Mouse (Mus musculus): Measurements from ENCODE around the gene U2surp. TPM values are rescaled to one million over a fixed set of nuclear protein-coding genes. Genes with fewer than 3 reads are reported as not detected.
"Not testable (repeated sequence)": the region's sequence is repeated elsewhere in the genome, so short reads cannot be mapped to it uniquely, and the experiment has no call there.

The U2surp gene
- polyA plus RNA-seq, 1 experiment from 2014 or later, result 97.5 TPM

GRCm38 (mm10) chr9:95522561-95522960 is 10.8 kb upstream of the U2surp start:
- no peaks in the 10 kb centered on the region for H3K36me3 ChIP-seq (ENCODE audit: control insufficient read depth, insufficient read depth)
- no peaks in the 10 kb centered on the region for H3K9me3 ChIP-seq (ENCODE audit: control insufficient read depth)
- no peak overlapping the region for H3K4me3 ChIP-seq (ENCODE audit: low read depth, low read length)
- TF ChIP-seq CTCF (IDR thresholded peaks at IDR 0.05; ENCODE audit: low read depth), result no peak
- WGBS, result 81% methylated on average over 2 of the region's 2 CpGs
- no peak overlapping the region for H3K4me2 ChIP-seq (replicated peaks; ENCODE audit: low read depth)
- H3K4me1 ChIP-seq (replicated peaks; ENCODE audit: control insufficient read depth, insufficient read depth, low read length), result no peaks in the 10 kb centered on the region
- no peak overlapping the region for H3K9ac ChIP-seq (ENCODE audit: low read depth, low read length)
- no peak overlapping the region for H3K27ac ChIP-seq (ENCODE audit: low read depth, low read length)
- ATAC-seq, result no peak
- no peaks in the 10 kb centered on the region for H3K27me3 ChIP-seq (replicated peaks; ENCODE audit: control insufficient read depth, insufficient read depth, low read length)

GRCm38 (mm10) chr9:95521566-95521965 is 9.8 kb upstream of the U2surp start:
- 27% methylated on average over 10 of the region's 10 CpGs for WGBS
- no peak overlapping the region for H3K9ac ChIP-seq (ENCODE audit: low read depth, low read length)
- no peak overlapping the region for H3K27ac ChIP-seq (ENCODE audit: low read depth, low read length)
- no peak for ATAC-seq
- TF ChIP-seq CTCF (IDR thresholded peaks at IDR 0.05; ENCODE audit: low read depth), result no peak
- no peak overlapping the region for H3K4me3 ChIP-seq (ENCODE audit: low read depth, low read length)
- H3K4me2 ChIP-seq (replicated peaks; ENCODE audit: low read depth), result no peak overlapping the region
- no peaks in the 10 kb centered on the region for H3K9me3 ChIP-seq (ENCODE audit: control insufficient read depth)
- H3K27me3 ChIP-seq (replicated peaks; ENCODE audit: control insufficient read depth, insufficient read depth, low read length), result no peaks in the 10 kb centered on the region
- H3K36me3 ChIP-seq (ENCODE audit: control insufficient read depth, insufficient read depth), result no peaks in the 10 kb centered on the region
- H3K4me1 ChIP-seq (replicated peaks; ENCODE audit: control insufficient read depth, insufficient read depth, low read length), result no peaks in the 10 kb centered on the region

GRCm38 (mm10) chr9:95521031-95521430 is 9.2 kb upstream of the U2surp start:
- Histone ChIP-seq H3K4me3 (ENCODE audit: low read depth, low read length) (no peak overlapping the region), H3K4me1 (replicated peaks; ENCODE audit: control insufficient read depth, insufficient read depth, low read length) (no peaks in the 10 kb centered on the region), H3K9ac (ENCODE audit: low read depth, low read length) (no peak overlapping the region), H3K36me3 (ENCODE audit: control insufficient read depth, insufficient read depth) (no peaks in the 10 kb centered on the region), H3K27ac (ENCODE audit: low read depth, low read length) (no peak overlapping the region), H3K27me3 (replicated peaks; ENCODE audit: control insufficient read depth, insufficient read depth, low read length) (no peaks in the 10 kb centered on the region), H3K4me2 (replicated peaks; ENCODE audit: low read depth) (no peak overlapping the region), H3K9me3 (ENCODE audit: control insufficient read depth) (no peaks in the 10 kb centered on the region)
- no peak for ATAC-seq
- WGBS, result 90% methylated on average over 8 of the region's 8 CpGs
- TF ChIP-seq CTCF (IDR thresholded peaks at IDR 0.05; ENCODE audit: low read depth), result no peak

GRCm38 (mm10) chr9:95520563-95520962 is 8.8 kb upstream of the U2surp start:
- Histone ChIP-seq H3K9me3 (ENCODE audit: control insufficient read depth) (no peaks in the 10 kb centered on the region), H3K36me3 (ENCODE audit: control insufficient read depth, insufficient read depth) (no peaks in the 10 kb centered on the region), H3K9ac (ENCODE audit: low read depth, low read length) (no peak overlapping the region), H3K4me3 (ENCODE audit: low read depth, low read length) (no peak overlapping the region), H3K27me3 (replicated peaks; ENCODE audit: control insufficient read depth, insufficient read depth, low read length) (no peaks in the 10 kb centered on the region), H3K4me2 (replicated peaks; ENCODE audit: low read depth) (no peak overlapping the region), H3K27ac (ENCODE audit: low read depth, low read length) (no peak overlapping the region), H3K4me1 (replicated peaks; ENCODE audit: control insufficient read depth, insufficient read depth, low read length) (no peaks in the 10 kb centered on the region)
- no peak for TF ChIP-seq CTCF (IDR thresholded peaks at IDR 0.05; ENCODE audit: low read depth)
- ATAC-seq, result no peak
- WGBS, result 72% methylated on average over 5 of the region's 5 CpGs

GRCm38 (mm10) chr9:95514361-95514760 is 2.6 kb upstream of the U2surp start:
- not testable (repeated sequence) for H3K9me3 ChIP-seq (ENCODE audit: control insufficient read depth); H3K27me3 ChIP-seq (replicated peaks; ENCODE audit: control insufficient read depth, insufficient read depth, low read length); H3K4me3 ChIP-seq (ENCODE audit: low read depth, low read length); ATAC-seq; H3K36me3 ChIP-seq (ENCODE audit: control insufficient read depth, insufficient read depth); H3K9ac ChIP-seq (ENCODE audit: low read depth, low read length); H3K4me2 ChIP-seq (replicated peaks; ENCODE audit: low read depth); H3K4me1 ChIP-seq (replicated peaks; ENCODE audit: control insufficient read depth, insufficient read depth, low read length); H3K27ac ChIP-seq (ENCODE audit: low read depth, low read length)
- 72% methylated on average over 3 of the region's 3 CpGs for WGBS

GRCm38 (mm10) chr9:95513776-95514175 is 2.0 kb upstream of the U2surp start:
- no peak overlapping the region for H3K27ac ChIP-seq (ENCODE audit: low read depth, low read length)
- 97% methylated on average over 2 of the region's 2 CpGs for WGBS
- TF ChIP-seq CTCF (IDR thresholded peaks at IDR 0.05; ENCODE audit: low read depth), result no peak

More at GRCm38 (mm10) chr9:95513776-95514175, 2.0 kb upstream of the U2surp start:
- Histone ChIP-seq H3K4me3 (ENCODE audit: low read depth, low read length) (no peak overlapping the region), H3K4me1 (replicated peaks; ENCODE audit: control insufficient read depth, insufficient read depth, low read length) (peaks cover 7% of the 10 kb centered on the region; the same call in 1 of the 2 replicates), H3K36me3 (ENCODE audit: control insufficient read depth, insufficient read depth) (no peaks in the 10 kb centered on the region), H3K9me3 (ENCODE audit: control insufficient read depth) (no peaks in the 10 kb centered on the region), H3K27me3 (replicated peaks; ENCODE audit: control insufficient read depth, insufficient read depth, low read length) (no peaks in the 10 kb centered on the region), H3K4me2 (replicated peaks; ENCODE audit: low read depth) (no peak overlapping the region), H3K9ac (ENCODE audit: low read depth, low read length) (no peak overlapping the region)
- no peak for ATAC-seq
